Mouse (Mus musculus): ENCODE data around the gene Sema3b.

- TF ChIP-seq CTCF (IDR thresholded peaks at IDR 0.05; ENCODE audit: extremely low read depth, insufficient read depth, low read length), result no peak
- TF ChIP-seq POLR2A (IDR thresholded peaks at IDR 0.05; ENCODE audit: extremely low read depth, insufficient read depth, low read length), result no peak
Observed at GRCm38 (mm10) chr9:107646975-107647374, 37.9 kb upstream of the Sema3b start.

Data from cortical plate, adult 2 months (tissue).